Mouse (Mus musculus) heart, adult 2 months (tissue): ENCODE data around the gene Mgea5. TPM values are rescaled to one million over a fixed set of nuclear protein-coding genes. Genes with fewer than 3 reads are reported as not detected.

Experiments used
- DNase-seq, 2 experiments: peaks; one replicate each; pipeline ENCODE4 v3.0.0; 2021
- H3K27ac ChIP-seq: fragments of 200-600 bp; 2 replicates; pipeline ENCODE4 v1.8.1; 2022
- H3K27me3 ChIP-seq: fragments of 200-500 bp; 2 replicates; pipeline ENCODE4 v1.6.1; 2012; ENCODE audit warnings: mild to moderate bottlenecking, low read length, inconsistent platforms, mixed read lengths; ENCODE audit not compliant: control insufficient read depth, insufficient read depth
- H3K36me3 ChIP-seq: fragments of 200-500 bp; 2 replicates; pipeline ENCODE4 v1.6.1; 2012; ENCODE audit warnings: low read length, inconsistent platforms; ENCODE audit not compliant: control insufficient read depth, insufficient read depth
- H3K4me1 ChIP-seq: fragments of 200-500 bp; 2 replicates; pipeline ENCODE4 v1.6.1; 2011; ENCODE audit warnings: low read length; ENCODE audit not compliant: control insufficient read depth, insufficient read depth
- H3K4me3 ChIP-seq: fragments of 200-600 bp; 2 replicates; pipeline ENCODE4 v1.8.1; 2022
- H3K79me2 ChIP-seq: fragments of 200-500 bp; replicated peaks from 2 replicates; pipeline ENCODE4 v1.6.1; 2012; ENCODE audit warnings: mild to moderate bottlenecking, inconsistent platforms, low read length, moderate library complexity, mixed read lengths; ENCODE audit not compliant: control insufficient read depth, insufficient read depth
- H3K9ac ChIP-seq: fragments of 200-500 bp; 2 replicates; pipeline ENCODE4 v1.6.1; 2012; ENCODE audit warnings: low read depth, mild to moderate bottlenecking, control low read depth, inconsistent platforms, low read length, mixed read lengths
- CTCF ChIP-seq: fragments of 200-600 bp; IDR thresholded peaks from 2 replicates; pipeline ENCODE4 v1.8.1; 2022; ENCODE audit warnings: antibody characterized with exemption, mild to moderate bottlenecking, moderate library complexity
- EP300 ChIP-seq: fragments of 200-500 bp; IDR thresholded peaks from 2 replicates; pipeline ENCODE4 v1.6.1; 2011; ENCODE audit warnings: low read depth, low read length, control low read depth; ENCODE audit not compliant: insufficient read depth
- POLR2A ChIP-seq: fragments of 200-500 bp; IDR thresholded peaks from 2 replicates; pipeline ENCODE4 v1.6.1; 2011; ENCODE audit warnings: mild to moderate bottlenecking, low read depth, low read length, control low read depth; ENCODE audit not compliant: insufficient read depth
- WGBS: fragments of 180-500 bp; shearing (Covaris S2); methylation state at CpG from one replicate; pipeline ENCODE4 v1.1.7; 2018; 5-methylcytosine and 5-hydroxymethylcytosine counted together
- intact Hi-C: fragments of 180-260 bp; cut with DNase I; formaldehyde crosslinking; loops from one replicate; pipeline ENCODE4 v1.15.1; 2025
- polyA plus RNA-seq: library from polyadenylated mRNA; depleted of rRNA; stranded (reverse); fragments of >200 nt; gene quantifications from 2 replicates; pipeline ENCODE4 v1.2.3, GENCODE M21; 2012; rRNA removed
- total RNA-seq, 2 experiments: library from RNA; stranded (reverse); gene quantifications; 2 replicates each; pipeline ENCODE4 v1.2.3; 2021

Mgea5 gene
- total and polyA plus RNA-seq, 3 experiments = 22.4 to 81.9 (median 70.8) TPM

GRCm38 (mm10) chr19:45727231-45727630, 56.4 kb downstream of the Mgea5 start:
- TF ChIP-seq CTCF (no peak), EP300 (no peak)
- WGBS = 67% methylated on average over 10 of the region's 10 CpGs
- no peak for DNase-seq

DNA sequence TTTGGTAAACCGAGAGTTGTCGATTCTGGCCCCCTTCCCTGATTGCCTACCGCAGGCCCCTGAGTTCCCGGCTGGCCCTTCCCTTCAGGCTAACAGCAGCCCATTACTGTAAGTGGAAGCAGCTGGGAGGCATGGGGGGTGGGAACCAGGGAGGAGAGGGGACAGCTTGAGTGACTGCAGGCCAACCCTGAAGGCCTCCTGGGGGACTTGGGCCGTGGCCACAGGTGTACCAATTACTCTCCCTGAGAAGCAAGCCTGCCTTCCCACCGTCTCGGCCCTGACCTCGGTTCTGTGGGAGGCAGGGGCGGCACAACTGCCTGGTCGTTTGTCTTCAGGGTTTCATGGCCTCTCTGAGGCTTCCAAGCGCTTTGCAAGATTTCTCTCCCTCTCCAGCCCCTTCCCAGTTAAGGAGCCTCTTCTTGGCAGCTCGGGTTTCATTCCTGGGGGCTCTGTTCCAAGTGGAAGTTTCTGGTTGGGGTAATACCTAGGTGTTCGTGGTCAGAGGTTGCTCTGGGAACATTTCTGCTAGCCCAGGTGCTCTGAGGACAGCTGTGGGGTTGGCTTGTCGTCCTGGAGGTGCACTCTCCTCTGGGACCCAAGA, 57.9 kb downstream of the Mgea5 start:
- Histone ChIP-seq H3K4me1 (no peaks in the 10 kb centered on the region), H3K27ac (no peak overlapping the region), H3K27me3 (no peaks in the 10 kb centered on the region), H3K36me3 (no peaks in the 10 kb centered on the region), H3K79me2 (no peaks in the 10 kb centered on the region), H3K9ac (no peak overlapping the region), H3K4me3 (no peak overlapping the region)
- 52% methylated on average over 14 of the region's 14 CpGs for WGBS
- TF ChIP-seq POLR2A = no peak
- no peak for TF ChIP-seq CTCF
- TF ChIP-seq EP300 = no peak
- intact Hi-C loops = no loop called here
- DNase-seq = no peak

More at GRCm38 (mm10) chr19:45727231-45727630, 56.4 kb downstream of the Mgea5 start:
- H3K4me3 ChIP-seq = no peak overlapping the region
- H3K79me2 ChIP-seq = no peaks in the 10 kb centered on the region
- H3K27me3 ChIP-seq = no peaks in the 10 kb centered on the region
- intact Hi-C loops = no loop called here
- no peak overlapping the region for H3K9ac ChIP-seq
- H3K27ac ChIP-seq = no peak overlapping the region
- H3K4me1 ChIP-seq = no peaks in the 10 kb centered on the region
- H3K36me3 ChIP-seq = no peaks in the 10 kb centered on the region

DNA sequence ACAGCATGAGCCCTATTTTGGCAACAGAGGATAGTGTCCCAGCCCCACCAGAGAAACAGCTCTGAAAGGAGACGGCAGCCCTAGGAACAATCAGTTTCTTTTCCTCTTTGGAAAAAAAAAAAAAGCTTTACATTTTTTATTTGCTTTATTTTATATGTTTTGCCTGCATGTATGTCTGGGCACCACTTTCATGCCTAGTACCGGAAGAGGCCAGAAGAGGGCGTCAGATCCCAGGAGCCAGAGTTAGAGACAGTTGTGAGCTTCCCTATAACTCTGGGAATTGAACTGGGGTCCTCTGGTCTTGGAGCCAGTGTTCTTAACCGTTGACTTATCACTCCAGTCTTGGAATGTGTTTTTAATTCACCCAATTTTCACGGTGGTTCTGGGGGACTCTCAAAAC, 61.4 kb downstream of the Mgea5 start:
- H3K4me1 ChIP-seq = no peaks in the 10 kb centered on the region; the same call in 1 of the 2 replicates
- no peak for DNase-seq
- intact Hi-C loops = no loop called here
- no peaks in the 10 kb centered on the region for H3K36me3 ChIP-seq
- H3K9ac ChIP-seq = no peak overlapping the region
- H3K79me2 ChIP-seq = no peaks in the 10 kb centered on the region
- 0 out of 2 replicates have a peak, but pooled peaks have one; percentile 22 for TF ChIP-seq CTCF
- TF ChIP-seq EP300 = no peak
- H3K4me3 ChIP-seq = no peak overlapping the region
- no peak overlapping the region for H3K27ac ChIP-seq
- no peaks in the 10 kb centered on the region for H3K27me3 ChIP-seq
- WGBS = 73% methylated on average over 5 of the region's 5 CpGs

- Histone ChIP-seq H3K4me1 (no peaks in the 10 kb centered on the region; the same call in 1 of the 2 replicates), H3K27me3 (no peaks in the 10 kb centered on the region), H3K9ac (no peak overlapping the region; the same call in 1 of the 2 replicates), H3K79me2 (no peaks in the 10 kb centered on the region), H3K4me3 (no peak overlapping the region; the same call in 1 of the 2 replicates), H3K27ac (peak overlapping the region; percentile 53; the same call in 1 of the 2 replicates), H3K36me3 (no peaks in the 10 kb centered on the region)
- intact Hi-C loops = no loop called here
- WGBS = 20% methylated on average over 3 of the region's 3 CpGs
- no peak for DNase-seq
- TF ChIP-seq EP300 (no peak), POLR2A (no peak), CTCF (no peak)
Measured at GRCm38 (mm10) chr19:45718286-45718685, 65.4 kb downstream of the Mgea5 start.

DNA sequence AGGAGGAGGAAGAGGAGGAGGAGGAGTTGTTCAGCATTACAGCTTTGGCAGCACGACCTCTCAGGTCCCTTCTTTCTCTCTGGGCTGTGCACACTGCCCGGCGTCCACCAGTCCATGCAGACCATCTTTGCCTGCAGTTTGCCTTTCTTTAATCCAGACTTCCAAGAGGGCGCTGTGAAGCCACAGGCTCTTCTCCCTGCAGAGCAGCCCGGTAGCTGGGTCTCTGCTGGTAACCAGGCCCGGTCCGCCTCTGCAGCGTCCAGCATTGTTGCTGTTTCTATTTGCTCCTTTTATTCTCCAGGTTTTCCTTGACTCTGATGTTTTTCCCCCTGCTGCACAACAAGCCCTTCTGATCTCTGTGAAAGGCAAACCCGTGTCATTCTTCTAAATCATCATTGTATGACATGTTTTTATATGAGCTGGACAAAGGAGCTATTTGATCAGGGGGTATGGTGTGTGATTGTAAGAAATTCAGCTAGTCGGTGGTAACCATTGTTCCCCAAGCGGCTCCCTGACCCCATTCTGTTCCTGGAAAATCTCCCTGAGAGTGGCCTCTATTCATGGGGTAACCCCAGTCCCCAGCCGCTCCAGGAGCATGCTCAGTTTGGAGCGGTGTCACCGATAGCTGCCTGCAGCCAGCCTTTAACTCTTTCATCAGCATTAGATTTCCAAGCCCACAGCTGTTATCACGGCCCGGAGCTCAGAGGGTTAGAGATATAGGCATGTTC, 66.0 kb downstream of the Mgea5 start:
- intact Hi-C loops = no loop called here
- Histone ChIP-seq H3K27me3 (no peaks in the 10 kb centered on the region), H3K4me3 (peak overlapping the region; percentile 26), H3K36me3 (no peaks in the 10 kb centered on the region), H3K79me2 (no peaks in the 10 kb centered on the region), H3K9ac (no peak overlapping the region; the same call in 1 of the 2 replicates), H3K27ac (peak overlapping the region; percentile 53), H3K4me1 (no peaks in the 10 kb centered on the region; the same call in 1 of the 2 replicates)
- DNase-seq = peak; percentile 36 to 40
- 10% methylated on average over 16 of the region's 16 CpGs for WGBS
- TF ChIP-seq POLR2A = no peak
- TF ChIP-seq CTCF = peak; percentile 59

- WGBS = 71% methylated on average over 3 of the region's 3 CpGs
- Histone ChIP-seq H3K27me3 (no peaks in the 10 kb centered on the region), H3K4me3 (no peak overlapping the region), H3K36me3 (no peaks in the 10 kb centered on the region), H3K9ac (no peak overlapping the region), H3K4me1 (no peaks in the 10 kb centered on the region), H3K27ac (no peak overlapping the region), H3K79me2 (no peaks in the 10 kb centered on the region)
- no peak for DNase-seq
- intact Hi-C loops = no loop called here
- TF ChIP-seq CTCF (no peak), POLR2A (no peak), EP300 (no peak)
Measured at GRCm38 (mm10) chr19:45708704-45709103, 74.9 kb downstream of the Mgea5 start.

Other genes starting within 250 kb of the Mgea5 start
- gene Poll, start 223.3 kb downstream of the Mgea5 start, total RNA-seq = 1 to 10 TPM; 9.7 to 9.8 TPM
- gene Poll, start 223.3 kb downstream of the Mgea5 start, polyA plus RNA-seq = 9.5 and 10.7 TPM in 2 replicates
- gene Gm17018, start 223.2 kb downstream of the Mgea5 start, total RNA-seq = 10 to 100 TPM; 22.1 to 22.4 TPM
- gene Gm17018, start 223.2 kb downstream of the Mgea5 start, polyA plus RNA-seq = 6.1 and 10.2 TPM in 2 replicates
- gene Fbxw4, start 123.5 kb downstream of the Mgea5 start, total RNA-seq = 10 to 100 TPM; 28.1 to 31.2 TPM
- 61.5 and 73.0 TPM in 2 replicates for gene Fbxw4, start 123.5 kb downstream of the Mgea5 start, polyA plus RNA-seq
- not detected for gene Fgf8, start 40.9 kb downstream of the Mgea5 start, total RNA-seq
- gene Fgf8, start 40.9 kb downstream of the Mgea5 start, polyA plus RNA-seq = not detected in 2 replicates
- gene Npm3, start 34.2 kb downstream of the Mgea5 start, total RNA-seq = 10 to 100 TPM; 15.6 to 15.7 TPM
- 25.2 and 28.0 TPM in 2 replicates for gene Npm3, start 34.2 kb downstream of the Mgea5 start, polyA plus RNA-seq
- gene Kcnip2, start 32.2 kb upstream of the Mgea5 start, total RNA-seq = 100 to 1,000 TPM; 174 to 203 TPM
- 216 and 276 TPM in 2 replicates for gene Kcnip2, start 32.2 kb upstream of the Mgea5 start, polyA plus RNA-seq
- 10 to 100 TPM; 13.9 to 14.6 TPM for gene Armh3, start 214.7 kb upstream of the Mgea5 start, total RNA-seq
- gene Armh3, start 214.7 kb upstream of the Mgea5 start, polyA plus RNA-seq = 14.2 and 21.6 TPM in 2 replicates
- gene Hps6, start 219.7 kb upstream of the Mgea5 start, total RNA-seq = 1 to 10 TPM; 5.2 to 5.6 TPM
- gene Hps6, start 219.7 kb upstream of the Mgea5 start, polyA plus RNA-seq = 3.6 and 4.0 TPM in 2 replicates